Mouse (Mus musculus): ENCODE data around the gene Ckap4. TPM values are rescaled to one million over a fixed set of nuclear protein-coding genes. Genes with fewer than 3 reads are reported as not detected.

Gene Ckap4
- total and polyA plus RNA-seq, 2 experiments from 2014 or later = 50.1 to 66.3 TPM

DNA sequence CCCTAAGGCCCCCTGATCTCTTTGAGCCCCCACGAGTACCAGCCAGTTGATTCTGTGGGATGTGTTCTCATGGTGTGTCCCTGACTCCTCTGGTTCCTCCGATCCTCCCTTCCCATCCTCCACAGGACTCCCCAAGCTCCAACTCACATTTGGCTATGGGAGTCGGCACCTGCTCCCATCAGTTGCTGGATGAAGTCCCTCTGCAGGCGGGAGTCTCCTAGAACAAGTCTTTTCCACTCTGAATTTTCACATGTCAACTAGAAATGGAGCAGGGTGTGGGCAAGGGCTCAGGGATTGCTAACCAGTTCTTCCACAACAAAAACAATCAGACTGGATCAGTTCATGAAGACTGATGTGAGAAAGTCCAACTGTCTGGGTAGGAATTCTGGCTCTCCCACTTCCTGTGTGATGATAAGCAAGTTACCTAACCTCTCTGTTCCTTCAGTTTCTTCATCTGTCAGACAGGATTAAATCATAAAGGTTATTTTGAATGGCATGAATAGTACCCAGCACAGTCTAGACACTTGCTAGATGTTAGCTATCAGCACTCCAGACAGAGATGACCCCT is 56.7 kb downstream of the Ckap4 start:
- Histone ChIP-seq H3K9me3 (ENCODE audit: low read length) (no peaks in the 10 kb centered on the region), H3K4me2 (ENCODE audit: low read depth) (no peak overlapping the region), H3K27ac (ENCODE audit: low read depth, low read length) (no peak overlapping the region), H3K4me3 (ENCODE audit: low read depth, low read length) (no peak overlapping the region), H3K27me3 (ENCODE audit: insufficient read depth, low read length) (no peaks in the 10 kb centered on the region), H3K36me3 (ENCODE audit: insufficient read depth) (no peaks in the 10 kb centered on the region), H3K9ac (no peak overlapping the region), H3K4me1 (ENCODE audit: insufficient read depth) (no peaks in the 10 kb centered on the region)
- DNase-seq (no peak), ATAC-seq (no peak)
- TF ChIP-seq CTCF (IDR thresholded peaks at IDR 0.05; ENCODE audit: low read depth) = no peak
- 75% methylated on average over 4 of the region's 4 CpGs for WGBS

Other genes starting within 250 kb of the Ckap4 start
- gene Nuak1, start 93.5 kb downstream of the Ckap4 start, total RNA-seq (2014; rRNA removed) = 25.9 and 28.7 TPM in 2 replicates
- gene Nuak1, start 93.5 kb downstream of the Ckap4 start, polyA plus RNA-seq (2015; fragmentation: Nextera tagmentation; extraction: Ambion mirVana) = 3.7 and 4.0 TPM in 2 replicates
- 14.3 and 20.1 TPM in 2 replicates for gene Tcp11l2, start 42.6 kb upstream of the Ckap4 start, total RNA-seq (2014; rRNA removed)
- gene Tcp11l2, start 42.6 kb upstream of the Ckap4 start, polyA plus RNA-seq (2015; fragmentation: Nextera tagmentation; extraction: Ambion mirVana) = 21.6 and 24.9 TPM in 2 replicates
- gene Polr3b, start 88.2 kb upstream of the Ckap4 start, total RNA-seq (2014; rRNA removed) = 13.6 and 17.1 TPM in 2 replicates
- gene Polr3b, start 88.2 kb upstream of the Ckap4 start, polyA plus RNA-seq (2015; fragmentation: Nextera tagmentation; extraction: Ambion mirVana) = 5.9 and 8.8 TPM in 2 replicates
- 5.2 and 8.1 TPM in 2 replicates for gene Rfx4, start 222.0 kb upstream of the Ckap4 start, total RNA-seq (2014; rRNA removed)
- gene Rfx4, start 222.0 kb upstream of the Ckap4 start, polyA plus RNA-seq (2015; fragmentation: Nextera tagmentation; extraction: Ambion mirVana) = 5.6 and 7.3 TPM in 2 replicates